Mouse (Mus musculus) heart, postnatal 25 days (tissue): ENCODE data around the gene Ctf1. TPM values are rescaled to one million over a fixed set of nuclear protein-coding genes. Genes with fewer than 3 reads are reported as not detected.
A peak's percentile ranks its signal among the peaks of the same experiment; 100 is the strongest.

Experiments used
- DNase-seq: peaks from one replicate; pipeline ENCODE4 v3.0.0; 2022; ENCODE audit warnings: low spot score
- intact Hi-C: fragments of 180-260 bp; cut with DNase I; formaldehyde crosslinking; loops from one replicate; pipeline ENCODE4 v1.15.1; 2025
- total RNA-seq, 2 experiments: library from RNA; stranded (reverse); gene quantifications; 2 replicates each; pipeline ENCODE4 v1.2.3; 2021

Ctf1 gene
- total RNA-seq = 1 to 10 TPM; 7.1 to 9.3 TPM

DNA sequence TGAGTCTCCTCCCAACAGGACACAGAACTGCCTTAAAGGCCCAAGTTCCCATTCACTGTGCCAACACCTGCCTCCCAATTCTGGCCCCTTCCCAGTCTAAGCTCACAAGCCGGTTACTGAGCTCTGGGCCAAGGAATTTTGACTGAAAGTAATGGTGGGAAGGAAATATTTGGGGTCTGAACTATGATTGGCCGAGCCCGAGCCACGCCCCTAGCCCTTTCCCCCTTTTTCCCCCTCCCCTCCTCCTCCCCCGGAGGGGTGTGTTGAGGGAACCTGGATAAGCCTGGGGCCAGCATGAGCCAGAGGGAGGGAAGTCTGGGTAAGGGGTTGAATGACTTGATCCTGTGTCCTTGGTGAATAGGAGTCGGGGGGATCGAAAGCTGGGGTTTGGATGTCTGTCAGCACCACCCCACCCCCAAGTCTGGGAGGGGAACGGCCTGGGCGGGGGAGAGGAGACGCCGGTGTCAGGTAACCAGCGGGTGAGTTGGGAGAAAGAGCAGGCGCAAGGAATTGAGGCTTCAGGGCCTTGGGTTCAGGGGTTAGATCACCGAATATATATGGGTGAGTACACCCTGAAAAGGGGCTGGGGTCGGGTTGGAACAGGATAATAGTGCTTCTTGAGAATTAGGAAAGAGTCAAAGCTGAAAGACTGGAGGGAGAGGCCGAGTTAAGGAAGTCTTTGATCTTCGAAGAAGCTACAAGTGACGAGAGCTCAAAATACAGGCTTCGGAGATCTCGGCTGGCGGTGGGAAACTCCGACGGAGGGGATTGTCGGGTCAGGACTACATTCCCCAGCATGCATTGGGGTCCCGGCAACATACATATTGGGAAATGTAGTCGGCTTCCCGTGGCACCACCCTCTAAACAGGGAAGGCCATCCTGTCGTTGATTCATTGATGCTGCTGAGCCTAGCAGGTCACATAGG is at the start of gene Ctf1:
Ctf1 (plus strand) TSS at position 276 of the 925 bp plus-strand sequence.
- intact Hi-C loops = loop anchor here (5.0 kb wide), 1 partner anchor 35 kb away; no protein-coding TSS in a partner anchor
- DNase-seq = peak; percentile 58

- intact Hi-C loops = no loop called here
- DNase-seq = no peak
Measured at GRCm38 (mm10) chr7:127662926-127663325, 49.6 kb upstream of the Ctf1 start.

DNA sequence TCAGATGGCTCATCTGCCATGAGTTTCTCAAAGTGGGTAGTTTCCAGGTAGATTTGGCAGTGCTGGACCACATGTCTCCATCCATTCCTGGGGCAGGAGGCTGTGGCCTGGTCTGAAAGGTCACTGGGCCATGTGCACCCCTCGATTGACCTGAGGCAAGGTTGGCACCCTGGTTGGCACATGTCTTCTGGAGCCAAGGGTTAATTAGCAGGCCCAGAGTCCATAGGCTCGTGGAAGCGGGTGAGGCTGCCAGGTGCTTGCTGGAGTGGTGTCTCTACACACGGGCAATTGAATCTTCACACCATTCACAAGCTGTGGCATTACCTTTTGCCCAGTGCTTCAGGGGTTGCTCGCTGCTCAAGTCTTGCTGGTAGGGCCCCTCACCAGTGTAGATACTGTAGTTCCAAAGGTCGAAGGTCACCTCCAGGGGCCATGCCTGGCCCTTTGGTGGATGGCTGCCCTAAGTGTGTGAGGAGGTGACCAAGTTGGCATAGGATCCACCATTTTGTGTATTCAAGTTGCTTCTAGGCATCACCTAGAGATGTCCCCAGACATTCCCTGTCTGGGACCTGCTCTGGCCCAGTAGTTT is 46.4 kb upstream of the Ctf1 start:
- DNase-seq = no peak
- intact Hi-C loops = no loop called here

DNA sequence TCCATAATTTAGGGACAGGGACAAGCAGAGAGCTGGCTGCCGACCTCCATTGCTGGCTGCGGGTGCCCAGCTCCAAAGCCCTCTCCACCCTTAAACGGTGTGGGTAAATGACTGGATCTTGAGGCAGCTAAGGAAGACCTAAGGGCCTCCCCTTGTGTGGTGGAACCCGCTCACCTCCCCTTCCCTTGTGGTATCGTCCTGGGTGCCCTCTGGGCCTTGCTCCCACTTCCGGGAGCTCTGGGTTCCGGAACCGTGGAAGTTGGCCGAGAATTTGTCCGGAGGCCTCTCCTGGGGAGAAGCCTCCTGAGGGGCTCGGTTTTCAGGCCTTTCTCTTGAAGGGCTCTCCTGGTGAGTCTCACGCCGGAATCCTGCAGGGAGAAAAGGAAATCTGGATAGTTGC is 45.9 kb upstream of the Ctf1 start:
- DNase-seq = no peak
- intact Hi-C loops = no loop called here

DNA sequence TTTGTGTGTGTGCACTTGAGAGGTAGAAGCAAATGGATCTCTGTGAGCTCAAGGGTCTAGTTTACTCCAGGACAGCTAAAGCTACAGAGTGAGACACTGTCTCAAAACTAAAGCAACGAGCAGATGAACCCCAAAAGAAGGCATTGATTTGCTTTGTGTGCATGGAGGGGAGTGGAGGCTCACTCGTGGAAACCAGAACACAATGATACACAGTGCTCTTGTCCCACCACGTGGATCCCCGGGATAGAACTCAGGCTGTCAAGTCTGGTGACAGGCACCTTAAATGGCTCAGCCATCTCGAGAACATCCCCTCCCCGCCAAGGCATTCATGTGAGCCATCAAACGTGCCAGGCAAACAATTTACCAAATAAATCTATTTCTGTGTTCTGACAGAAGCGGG is 45.4 kb upstream of the Ctf1 start:
- DNase-seq = no peak
- intact Hi-C loops = no loop called here

DNA sequence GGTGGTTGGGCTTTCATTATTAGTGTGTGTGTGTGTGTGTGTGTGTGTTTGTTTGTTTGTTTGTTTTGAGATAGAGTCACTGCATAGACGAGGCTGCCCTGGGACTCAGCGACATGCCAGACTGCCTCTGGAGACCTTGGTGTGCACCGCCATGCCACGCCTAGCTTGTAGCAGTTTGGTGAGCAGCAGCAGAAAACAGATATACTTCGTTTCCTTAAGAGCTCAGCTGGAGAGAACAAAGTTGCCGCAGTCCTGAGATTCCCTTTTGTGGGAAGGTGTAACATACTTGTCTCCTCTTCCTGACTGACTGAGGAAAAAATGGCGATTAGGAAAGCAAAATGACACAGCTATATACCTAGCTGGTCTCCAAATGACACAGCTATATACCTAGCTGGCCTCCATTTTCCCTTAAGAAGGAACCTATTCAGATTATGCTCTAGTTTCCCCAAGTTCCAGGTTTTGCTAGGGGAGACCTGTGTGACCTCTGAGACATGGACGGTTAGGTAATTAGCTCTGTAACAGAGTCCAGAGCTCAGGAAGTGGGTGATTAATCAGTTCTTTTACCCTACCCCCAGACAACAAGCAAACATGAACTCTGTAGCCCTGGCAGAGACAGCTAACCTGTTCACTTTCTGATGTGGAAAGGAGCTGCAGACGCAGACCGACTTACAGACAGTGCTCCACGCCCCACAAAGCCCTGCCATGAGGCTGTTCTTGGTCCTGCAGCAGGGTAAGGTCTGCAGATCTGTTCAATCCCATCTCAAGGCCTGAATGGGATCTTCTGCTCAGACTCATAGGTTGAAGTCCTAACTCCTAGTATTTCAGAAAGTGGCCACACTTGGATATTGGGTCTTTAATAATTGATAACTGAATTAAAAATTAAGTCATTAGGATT is 40.4 kb upstream of the Ctf1 start:
- no peak for DNase-seq
- intact Hi-C loops = no loop called here

- DNase-seq = no peak
- intact Hi-C loops = no loop called here
Measured at GRCm38 (mm10) chr7:127672776-127673175, 39.8 kb upstream of the Ctf1 start.

DNA sequence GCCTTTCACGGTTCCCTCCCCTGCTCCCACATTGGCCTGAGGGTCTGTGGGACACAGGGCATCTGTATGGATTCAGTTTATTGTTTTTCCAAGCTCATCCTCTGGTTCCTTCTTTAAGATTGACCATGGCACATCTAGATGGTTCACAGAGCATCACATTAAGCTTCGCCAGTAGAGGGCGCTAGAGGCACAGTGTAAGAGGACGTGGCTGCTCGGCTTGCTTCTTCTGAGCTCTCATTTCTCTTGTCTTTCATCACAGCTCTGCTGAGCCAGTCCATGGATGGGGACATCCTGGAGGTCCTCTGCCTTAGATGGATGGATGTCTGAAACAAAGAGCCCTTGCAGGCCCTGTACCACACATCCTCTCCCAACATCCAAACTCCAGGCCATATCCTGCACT is 37.6 kb upstream of the Ctf1 start:
- intact Hi-C loops = loop anchor here (1.0 to 5.0 kb wide), 3 partner anchors 33 to 86 kb away; partner anchors contain the start of genes Bcl7c and Fbxl19
- peak; percentile 58 for DNase-seq

DNA sequence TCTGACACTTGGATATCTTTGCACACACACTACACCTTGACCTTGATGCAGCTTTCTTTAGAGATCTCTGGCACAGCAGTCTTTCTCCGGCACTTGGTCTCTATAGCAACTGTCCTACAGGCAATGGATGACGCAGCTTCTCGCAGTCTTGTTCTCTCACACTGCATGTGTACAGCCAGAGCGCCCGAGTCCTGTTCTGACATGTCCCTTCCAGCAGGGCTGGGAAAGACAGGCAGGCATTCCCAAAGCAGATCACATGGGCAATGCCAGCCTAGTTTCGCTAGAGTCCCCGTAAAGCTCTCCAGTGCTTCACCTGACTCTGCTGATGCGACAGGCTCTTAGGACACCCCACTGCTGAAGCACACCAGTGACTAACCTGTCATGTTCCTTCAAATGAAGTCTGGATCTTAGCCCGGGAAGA is 37.1 kb upstream of the Ctf1 start:
- no peak for DNase-seq
- intact Hi-C loops = loop anchor here (1.0 to 5.0 kb wide), 3 partner anchors 33 to 85 kb away; partner anchors contain the start of genes Bcl7c and Fbxl19

- no peak for DNase-seq
- intact Hi-C loops = loop anchor here (5.0 kb wide), 1 partner anchor 65 kb away; the partner anchor contains the start of gene Fbxl19
Measured at GRCm38 (mm10) chr7:127677077-127677476, 35.5 kb upstream of the Ctf1 start.

- DNase-seq = no peak
- intact Hi-C loops = loop anchor here (5.0 kb wide), 1 partner anchor 65 kb away; the partner anchor contains the start of gene Fbxl19
Measured at GRCm38 (mm10) chr7:127677609-127678008, 34.9 kb upstream of the Ctf1 start.

- intact Hi-C loops = loop anchor here (5.0 kb wide), 1 partner anchor 63 kb away; the partner anchor contains the start of gene Fbxl19
- no peak for DNase-seq
Measured at GRCm38 (mm10) chr7:127678811-127679210, 33.7 kb upstream of the Ctf1 start.

GRCm38 (mm10) chr7:127680541-127680940 is 32.0 kb upstream of the Ctf1 start:
- DNase-seq = no peak
- intact Hi-C loops = no loop called here

DNA sequence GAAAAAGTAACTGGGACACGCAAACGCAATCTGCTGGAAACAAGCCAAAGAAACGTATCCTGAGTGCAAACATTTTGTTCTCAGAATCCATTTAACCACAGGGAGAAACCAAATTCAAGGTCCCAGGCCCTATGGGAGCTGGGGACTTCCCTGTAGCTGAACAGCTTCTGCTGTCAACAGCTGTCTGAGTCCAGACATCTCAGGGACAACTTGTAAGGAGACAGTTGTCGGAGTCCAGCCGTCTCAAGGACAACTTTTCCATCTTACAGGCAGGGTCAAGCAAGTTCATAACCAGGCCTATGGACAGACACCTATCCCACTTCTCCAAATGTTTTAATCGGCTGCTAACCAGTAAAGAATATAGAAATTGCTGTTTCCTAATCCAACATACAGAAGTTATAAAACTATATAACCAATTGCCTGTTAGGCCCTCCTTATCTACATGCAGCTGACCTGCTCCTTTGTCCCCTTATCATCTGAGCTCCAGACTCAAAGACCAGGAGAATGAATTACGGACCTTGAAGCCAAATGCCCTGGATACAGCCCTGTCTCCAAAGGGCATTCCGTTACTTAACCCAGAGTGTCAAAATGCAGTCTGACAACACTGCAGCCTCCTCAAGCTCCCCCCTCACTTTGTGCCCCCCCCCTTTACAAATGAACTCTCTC is 30.5 kb upstream of the Ctf1 start:
- intact Hi-C loops = no loop called here
- DNase-seq = no peak

DNA sequence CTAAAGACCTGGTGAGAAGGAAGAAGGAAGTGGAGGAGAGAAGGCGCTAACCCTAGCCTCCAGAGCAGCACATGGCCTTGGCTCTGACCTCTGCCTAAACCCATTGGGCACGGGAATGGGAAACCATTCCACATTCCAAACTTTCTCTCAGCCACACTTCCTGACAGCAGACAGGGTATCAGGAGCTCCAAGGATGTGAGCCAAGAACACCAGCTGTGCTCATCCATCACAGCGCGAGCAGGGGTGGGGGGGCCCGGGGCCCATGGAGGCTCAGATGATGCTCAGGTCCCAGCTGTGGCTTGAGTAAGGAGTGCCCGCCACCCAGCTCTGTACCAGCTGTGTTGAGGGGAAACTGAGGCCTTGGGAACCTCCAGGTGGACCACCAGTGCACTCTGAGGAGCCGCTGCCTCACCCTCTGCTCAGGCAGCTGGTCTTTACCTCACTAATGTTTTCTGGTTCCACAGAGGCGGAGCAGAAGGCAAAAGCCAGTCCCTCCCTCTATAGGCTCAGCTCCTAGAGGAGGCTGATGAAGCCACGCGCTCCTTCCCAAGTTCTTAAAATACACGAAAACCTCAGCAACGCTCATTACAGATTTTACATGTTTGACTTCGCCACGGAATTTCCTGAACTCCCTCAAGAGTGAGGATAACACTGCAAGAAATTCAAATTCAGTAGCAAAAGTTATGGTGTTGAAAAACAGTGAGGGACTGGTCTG is 27.1 kb upstream of the Ctf1 start:
- DNase-seq = no peak
- intact Hi-C loops = no loop called here

GRCm38 (mm10) chr7:127686740-127687449 is 25.6 kb upstream of the Ctf1 start:
- DNase-seq = no peak
- intact Hi-C loops = no loop called here

- no peak for DNase-seq
- intact Hi-C loops = no loop called here
Measured at GRCm38 (mm10) chr7:127688935-127689334, 23.6 kb upstream of the Ctf1 start.

DNA sequence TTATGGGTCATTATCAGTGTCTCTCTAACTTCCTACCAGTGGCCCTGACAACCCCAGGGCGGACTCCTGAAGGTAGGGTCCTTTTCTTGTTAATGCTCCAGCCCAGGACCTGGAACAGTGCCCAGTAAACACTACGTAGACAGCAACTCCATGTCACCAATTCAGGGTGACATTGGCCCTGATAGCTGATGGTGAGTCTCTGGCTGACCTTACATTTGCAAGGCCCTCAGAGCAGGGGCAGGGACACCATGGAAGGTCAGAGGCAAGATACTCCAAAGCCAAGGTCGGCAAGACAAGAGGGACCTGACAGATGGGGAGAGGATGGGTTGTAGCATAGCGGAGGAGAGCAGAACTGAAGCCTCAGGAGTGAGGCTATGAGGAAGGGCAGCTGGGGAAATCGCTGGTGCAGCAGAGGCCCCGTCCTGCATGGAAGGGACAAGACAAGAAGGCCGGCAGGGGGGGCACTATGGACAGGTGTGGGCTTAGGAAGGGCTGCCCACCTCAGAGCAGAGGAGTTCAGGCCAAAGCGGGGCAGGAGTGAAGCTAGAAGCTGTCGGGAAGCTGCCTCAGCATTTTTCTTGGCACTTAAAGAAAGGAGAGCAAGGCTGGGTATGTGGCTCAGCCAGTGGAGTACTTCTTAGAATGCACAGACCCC is 22.8 kb upstream of the Ctf1 start:
- no peak for DNase-seq
- intact Hi-C loops = no loop called here
